Mouse (Mus musculus) right cerebral cortex, postnatal 36 days (tissue): Measurements from ENCODE around the gene Procr.

Experiments
- DNase-seq, 2 experiments: peaks; one replicate each; pipeline ENCODE4 v3.0.0; 2022; ENCODE audit warnings: low spot score in 2 of 2, mixed read lengths in 1 of 2

Procr gene

DNA sequence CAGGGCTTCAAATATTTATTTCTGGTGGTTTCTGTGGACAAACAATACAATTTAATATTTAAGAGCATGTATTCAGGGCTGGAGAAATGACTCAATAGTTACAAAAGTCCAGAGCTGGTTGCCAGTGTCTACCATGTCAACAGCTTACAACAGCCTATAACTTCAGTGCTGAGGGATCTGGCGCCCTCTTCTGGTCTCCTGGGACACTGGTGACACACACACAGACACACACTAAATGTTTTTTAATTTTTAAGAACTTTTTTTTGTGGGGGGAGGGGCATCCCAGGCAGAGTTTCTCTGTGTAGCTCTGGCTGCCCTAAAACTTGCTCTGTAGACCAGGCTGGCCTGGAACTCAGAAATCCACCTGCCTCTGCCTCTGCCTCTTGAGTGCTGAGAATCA is 4.8 kb downstream of the Procr start:
- DNase-seq: no peak

- DNase-seq: no peak
Measured at GRCm38 (mm10) chr2:155756855-155757566, 6.1 kb downstream of the Procr start.

DNA sequence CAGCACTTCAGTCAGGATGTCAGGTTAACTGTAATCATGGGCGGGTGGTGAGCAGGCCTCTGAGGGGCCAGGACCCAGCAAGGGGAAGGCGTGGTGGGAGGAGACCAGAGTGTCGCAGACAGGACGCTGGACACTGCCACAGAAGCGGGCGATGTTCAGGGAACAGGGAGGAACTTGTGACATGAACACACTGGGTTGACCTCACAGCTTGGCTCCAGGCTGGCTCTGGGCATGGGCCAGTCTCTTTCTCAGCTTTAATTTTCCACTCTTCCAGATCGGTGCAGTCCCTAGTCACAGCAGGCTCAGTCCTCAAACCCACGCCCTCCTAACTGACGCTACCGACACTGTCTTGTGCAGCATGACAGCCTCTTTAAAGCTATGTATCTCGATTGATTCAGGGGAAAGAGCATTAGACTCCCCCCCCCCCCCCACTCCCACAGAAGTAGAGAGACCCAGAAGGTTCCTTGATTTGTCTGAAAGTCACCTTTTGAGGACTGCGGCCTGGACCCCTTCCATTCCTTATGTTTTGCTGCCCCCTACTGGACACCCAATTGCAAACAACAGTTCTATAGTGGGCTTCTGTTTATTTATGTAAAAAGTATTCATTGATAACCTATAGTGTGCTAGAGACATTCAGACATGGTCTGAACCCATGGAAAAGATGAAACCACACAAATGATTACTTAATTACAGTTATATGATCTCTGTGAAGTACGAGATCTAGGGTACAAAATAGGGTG is 13.9 kb downstream of the Procr start:
- no peak for DNase-seq

- no peak for DNase-seq
Measured at GRCm38 (mm10) chr2:155773664-155774063, 22.7 kb downstream of the Procr start.

GRCm38 (mm10) chr2:155774261-155774926 is 23.5 kb downstream of the Procr start:
- no peak for DNase-seq

DNA sequence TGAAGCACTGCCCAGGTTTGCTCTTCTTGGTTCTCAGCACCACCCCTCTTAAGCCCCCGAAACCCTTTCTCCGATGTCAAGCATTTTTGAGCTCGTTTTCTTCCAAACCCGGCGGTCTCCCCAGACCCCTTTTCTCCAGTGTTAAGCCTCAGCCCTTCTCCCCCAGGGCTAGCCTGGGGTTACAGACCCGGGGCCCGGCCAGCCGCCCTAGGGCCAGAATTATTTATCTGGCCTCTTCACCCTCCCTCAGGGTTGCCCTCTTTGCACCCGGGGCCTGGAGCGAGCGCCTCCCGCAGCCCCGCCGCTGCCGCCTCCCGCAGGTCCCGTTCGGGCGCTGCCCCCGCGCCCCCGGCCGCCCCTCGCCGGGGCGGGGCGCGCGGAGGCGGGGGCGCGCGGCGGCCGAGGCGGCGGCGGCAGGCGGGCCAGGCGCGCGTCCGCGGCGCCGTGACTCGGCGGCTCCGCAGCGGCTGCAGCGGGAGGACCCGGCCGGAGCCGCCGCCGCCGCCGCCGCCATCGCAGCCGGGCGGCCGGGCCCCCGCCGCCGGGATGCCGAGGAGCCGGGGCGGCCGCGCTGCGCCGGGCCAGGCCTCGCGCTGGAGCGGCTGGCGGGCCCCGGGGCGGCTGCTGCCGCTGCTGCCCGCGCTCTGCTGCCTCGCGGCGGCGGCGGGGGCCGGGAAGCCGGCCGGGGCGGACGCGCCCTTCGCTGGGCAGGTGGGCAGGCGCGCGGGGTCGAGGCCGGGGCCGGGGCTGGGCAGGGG is 24.2 kb downstream of the Procr start, which contains the start of gene Mmp24:
Mmp24 (plus strand) TSS at position 416 of the 758 bp plus-strand sequence.
- DNase-seq: no peak

DNA sequence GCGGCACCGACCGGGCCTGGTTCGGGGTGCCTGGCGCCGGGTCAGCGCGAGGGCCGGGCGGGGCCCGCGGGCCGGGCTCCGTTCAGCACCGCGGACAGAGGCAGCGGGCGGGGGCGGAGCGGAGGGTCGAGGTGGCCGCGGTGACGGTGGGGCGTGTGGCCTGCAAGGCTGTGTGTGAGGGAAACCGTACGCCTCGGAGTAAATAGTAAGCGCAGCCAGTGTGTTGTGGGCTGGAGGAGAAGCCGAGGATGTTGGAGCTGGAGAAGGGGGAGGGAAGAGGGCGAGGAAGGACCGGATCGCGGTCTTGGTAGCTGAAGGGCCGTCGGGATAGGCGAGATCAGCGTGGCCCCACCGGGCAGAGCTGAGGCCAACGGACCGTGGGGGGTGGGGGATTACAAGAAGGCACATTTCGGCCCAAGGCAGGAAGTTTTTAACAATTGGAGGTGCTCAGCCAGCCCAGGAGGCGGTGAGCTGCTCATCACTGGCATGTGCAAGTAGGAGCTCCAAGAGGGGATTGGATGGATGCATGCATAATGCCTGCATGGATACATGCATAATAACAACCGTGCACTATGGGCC is 24.9 kb downstream of the Procr start:
- peak in 1 of 2 experiments; percentile 20 for DNase-seq

- DNase-seq: no peak
Measured at GRCm38 (mm10) chr2:155776824-155777687, 26.1 kb downstream of the Procr start.

DNA sequence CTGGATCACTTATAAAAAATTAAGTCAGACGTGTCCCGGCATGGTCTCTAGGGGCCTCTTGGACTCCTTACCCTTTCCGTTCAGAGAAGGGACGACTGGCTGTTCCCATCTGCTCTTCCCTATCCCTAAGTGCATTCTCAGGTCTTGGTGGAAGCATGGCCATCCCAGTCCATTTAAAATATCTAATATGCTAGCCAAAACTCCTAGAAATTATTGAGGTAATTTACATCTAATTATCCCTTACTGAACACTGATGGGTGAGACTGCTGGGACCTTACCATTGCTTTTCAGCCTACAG is 26.7 kb downstream of the Procr start:
- DNase-seq: no peak

DNA sequence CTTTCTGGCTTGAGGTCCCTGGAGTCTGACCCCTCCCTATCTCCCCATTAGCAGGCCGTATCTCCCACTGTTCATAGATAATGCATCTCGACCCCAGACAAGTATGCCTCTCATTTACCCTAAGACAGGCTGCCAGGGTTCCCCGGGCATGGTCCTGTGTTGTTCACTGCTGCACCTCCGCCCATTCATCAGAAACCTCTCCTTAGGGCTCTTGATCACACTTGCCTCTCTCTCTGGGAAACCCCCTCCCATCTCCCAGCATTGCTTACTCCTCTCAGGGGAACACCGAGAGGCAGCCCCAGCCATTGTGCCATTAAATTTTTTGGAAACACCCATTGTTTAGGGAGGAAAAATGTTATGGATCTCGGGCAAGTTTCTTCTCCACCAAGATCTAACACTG is 27.1 kb downstream of the Procr start:
- no peak for DNase-seq

- DNase-seq: no peak
Measured at GRCm38 (mm10) chr2:155779066-155779465, 28.1 kb downstream of the Procr start.

GRCm38 (mm10) chr2:155779506-155779905 is 28.6 kb downstream of the Procr start:
- DNase-seq: no peak

DNA sequence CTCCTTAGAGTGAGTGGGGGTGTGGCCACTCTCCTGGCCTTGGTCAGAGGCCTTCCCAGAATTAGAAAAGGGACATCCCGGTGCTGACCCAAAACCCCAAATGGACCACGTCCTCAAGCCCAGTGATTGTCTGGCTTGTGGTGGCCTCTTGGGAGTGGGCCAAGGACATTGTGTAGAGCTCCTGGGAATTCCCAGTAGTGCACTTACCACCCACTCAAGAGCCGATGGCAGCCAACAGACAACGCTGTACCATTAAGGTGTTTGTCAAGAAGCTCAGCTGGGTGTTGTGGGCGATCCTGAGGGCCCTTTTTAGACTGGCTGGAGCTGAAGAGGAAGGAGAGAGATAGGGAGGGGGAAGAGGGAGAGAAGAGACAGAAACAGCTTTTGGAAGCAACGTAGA is 33.6 kb downstream of the Procr start:
- peak; percentile 57 to 64 for DNase-seq

- no peak for DNase-seq
Measured at GRCm38 (mm10) chr2:155786905-155787304, 36.0 kb downstream of the Procr start.

- no peak for DNase-seq
Measured at GRCm38 (mm10) chr2:155787949-155788931, 37.3 kb downstream of the Procr start.

- DNase-seq: no peak
Measured at GRCm38 (mm10) chr2:155792899-155793298, 42.0 kb downstream of the Procr start.

GRCm38 (mm10) chr2:155794674-155795445 is 43.9 kb downstream of the Procr start:
- DNase-seq: no peak

DNA sequence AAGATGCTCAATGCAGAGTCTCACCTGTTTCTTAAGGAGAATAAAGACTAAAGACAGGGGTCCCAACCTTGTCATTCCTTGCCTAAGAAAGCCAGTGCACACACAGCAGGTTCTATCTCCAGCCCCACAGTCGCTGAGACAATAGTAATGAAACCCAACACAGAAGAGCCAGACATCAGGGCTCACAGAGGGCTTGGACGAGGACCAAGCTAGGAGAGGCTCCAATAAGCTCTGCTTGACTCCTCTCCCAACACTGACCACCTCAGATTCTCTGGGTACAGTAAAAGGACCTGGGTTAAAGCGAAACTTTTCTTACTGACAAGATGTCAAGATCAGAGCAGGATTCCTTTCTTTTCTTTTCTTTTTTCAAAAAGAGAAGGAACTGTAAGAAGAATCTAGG is 47.7 kb downstream of the Procr start:
- no peak for DNase-seq

- no peak for DNase-seq
Measured at GRCm38 (mm10) chr2:155802761-155803160, 51.8 kb downstream of the Procr start.
